Mouse (Mus musculus) ES-E14 (cell line): ENCODE data around the gene Vps16.

Source experiments
- CHD2 ChIP-seq: IDR thresholded peaks from 2 replicates; pipeline ENCODE4 v1.6.1; 2014; ENCODE audit warnings: mild to moderate bottlenecking, low read depth, low read length, inconsistent platforms
- HCFC1 ChIP-seq: IDR thresholded peaks from 2 replicates; pipeline ENCODE4 v1.6.1; 2012; ENCODE audit warnings: low read length, inconsistent platforms, borderline replicate concordance; ENCODE audit not compliant: insufficient read depth
- MAFK ChIP-seq: IDR thresholded peaks from 2 replicates; pipeline ENCODE4 v1.6.1; 2014; ENCODE audit warnings: mild to moderate bottlenecking, low read depth, low read length, inconsistent platforms; ENCODE audit not compliant: insufficient read depth
- ZC3H11A ChIP-seq: IDR thresholded peaks from 2 replicates; pipeline ENCODE4 v1.6.1; 2012; ENCODE audit warnings: low read depth, mild to moderate bottlenecking, inconsistent platforms, low read length, borderline replicate concordance
- ZNF384 ChIP-seq: IDR thresholded peaks from 2 replicates; pipeline ENCODE4 v1.6.1; 2012; ENCODE audit warnings: low read depth, low read length, inconsistent platforms

GRCm38 (mm10) chr2:130401891-130402290 is 22.2 kb upstream of the Vps16 start:
- TF ChIP-seq CHD2 (no peak), HCFC1 (no peak), ZNF384 (no peak), ZC3H11A (no peak), MAFK (no peak)
